Mouse (Mus musculus): ENCODE data around the gene Hes3.

GRCm38 (mm10) chr4:152272006-152272405 lies 19.5 kb downstream of the Hes3 start:
- no peak for TF ChIP-seq CTCF (IDR thresholded peaks at IDR 0.05; ENCODE audit: borderline replicate concordance, insufficient read depth, low read depth, low read length)
- no peak for TF ChIP-seq POLR2A (IDR thresholded peaks at IDR 0.05; ENCODE audit: borderline replicate concordance, insufficient read depth, low read length)
